Mouse (Mus musculus) heart, embryonic 11.5 days (tissue): ENCODE results near the gene Tcf15. TPM values are rescaled to one million over a fixed set of nuclear protein-coding genes. Genes with fewer than 3 reads are reported as not detected.

Source experiments
- ATAC-seq: fragments of 200-750 bp; cut with Nextera tagmentation; replicated peaks from 2 replicates; pipeline ENCODE4 v1.8.0; 2017; ENCODE audit warnings: moderate library complexity; ENCODE audit not compliant: insufficient number of reproducible peaks, low FRiP score, low TSS enrichment
- H3K27ac ChIP-seq: fragments of 300-500 bp; sonication (generic); 2 replicates; pipeline ENCODE4 v1.5.1; 2014; ENCODE audit warnings: mild to moderate bottlenecking, low read depth, low read length
- H3K27me3 ChIP-seq: fragments of 300-500 bp; sonication (generic); 2 replicates; pipeline ENCODE4 v1.6.1; 2014; ENCODE audit warnings: mild to moderate bottlenecking, low read length, mixed read lengths; ENCODE audit not compliant: control insufficient read depth, insufficient read depth
- H3K36me3 ChIP-seq: fragments of 300-500 bp; sonication (generic); 2 replicates; pipeline ENCODE4 v1.6.1; 2014; ENCODE audit warnings: mild to moderate bottlenecking, low read length, moderate library complexity, mixed read lengths; ENCODE audit not compliant: control insufficient read depth, insufficient read depth
- H3K4me1 ChIP-seq: fragments of 300-500 bp; sonication (generic); 2 replicates; pipeline ENCODE4 v1.6.1; 2014; ENCODE audit warnings: low read length; ENCODE audit not compliant: control insufficient read depth, insufficient read depth
- H3K4me2 ChIP-seq: fragments of 300-500 bp; sonication (generic); 2 replicates; pipeline ENCODE4 v1.6.1; 2014; ENCODE audit warnings: mild to moderate bottlenecking, moderate library complexity
- H3K4me3 ChIP-seq: fragments of 300-500 bp; sonication (generic); 2 replicates; pipeline ENCODE4 v1.5.1; 2014; ENCODE audit warnings: low read depth, low read length
- H3K9ac ChIP-seq: fragments of 300-500 bp; sonication (generic); 2 replicates; pipeline ENCODE4 v1.6.1; 2014; ENCODE audit warnings: mild to moderate bottlenecking, low read depth, low read length, moderate library complexity
- H3K9me3 ChIP-seq: fragments of 300-500 bp; sonication (generic); replicated peaks from 2 replicates; pipeline ENCODE4 v1.6.1; 2016; ENCODE audit warnings: low read length; ENCODE audit not compliant: control insufficient read depth
- WGBS: fragments of 180-500 bp; shearing (Covaris S2); extraction: QIAGEN DNeasy Blood & Tissue Kit; methylation state at CpG from one replicate; pipeline ENCODE4 v1.1.7; 2014; ENCODE audit not compliant: insufficient replicate concordance; 5-methylcytosine and 5-hydroxymethylcytosine counted together
- polyA plus RNA-seq: library from polyadenylated mRNA; unstranded; fragments of >200 nt; fragmentation: Nextera tagmentation; extraction: Ambion mirVana; gene quantifications from 2 replicates; pipeline ENCODE4 v1.2.1, GENCODE M21; 2014

Tcf15 gene
- polyA plus RNA-seq, 1 experiment from 2014 or later = 3.2 TPM

DNA sequence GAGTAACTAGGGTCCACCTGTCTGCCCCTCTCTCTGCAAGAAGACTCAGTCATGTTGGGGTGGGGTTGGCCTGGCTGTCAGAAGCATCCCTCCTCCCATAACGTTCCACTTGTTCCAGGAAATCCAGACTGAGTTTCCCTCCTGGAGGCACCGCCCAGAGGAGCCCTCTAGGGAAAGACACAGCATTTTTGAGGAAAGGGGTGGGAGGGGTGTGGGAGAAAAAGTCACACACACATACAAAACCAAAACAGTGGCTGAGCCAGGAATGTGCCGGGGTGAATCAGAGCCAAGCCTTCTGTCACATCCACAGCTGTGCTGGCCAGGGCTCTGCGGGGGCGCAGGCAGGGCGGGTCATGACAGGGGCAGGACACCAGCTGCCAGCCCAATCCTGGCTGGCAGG lies 37.0 kb downstream of the Tcf15 start:
- no peak overlapping the region for H3K27ac ChIP-seq
- H3K4me2 ChIP-seq = no peak overlapping the region
- H3K9me3 ChIP-seq = no peaks in the 10 kb centered on the region
- no peak overlapping the region for H3K4me3 ChIP-seq
- no peaks in the 10 kb centered on the region for H3K36me3 ChIP-seq
- no peak overlapping the region for H3K9ac ChIP-seq
- ATAC-seq = peak; percentile 52; the same call in 1 of the 2 replicates
- H3K4me1 ChIP-seq = no peaks in the 10 kb centered on the region
- H3K27me3 ChIP-seq = peaks cover 3% of the 10 kb centered on the region; the same call in 1 of the 2 replicates
- WGBS = 40% methylated on average over 6 of the region's 6 CpGs

GRCm38 (mm10) chr2:152187132-152187531 lies 43.8 kb downstream of the Tcf15 start:
- Histone ChIP-seq H3K36me3 (no peaks in the 10 kb centered on the region), H3K4me3 (no peak overlapping the region), H3K9ac (no peak overlapping the region), H3K4me1 (peaks cover 13% of the 10 kb centered on the region), H3K9me3 (no peaks in the 10 kb centered on the region), H3K27ac (no peak overlapping the region), H3K4me2 (no peak overlapping the region), H3K27me3 (no peaks in the 10 kb centered on the region)
- WGBS = 79% methylated on average over 5 of the region's 5 CpGs
- no peak for ATAC-seq

GRCm38 (mm10) chr2:152189213-152189612 lies 45.9 kb downstream of the Tcf15 start:
- peaks cover 13% of the 10 kb centered on the region for H3K4me1 ChIP-seq
- H3K27ac ChIP-seq = peak overlapping the region; percentile 29; the same call in 1 of the 2 replicates
- 50% methylated on average over 7 of the region's 7 CpGs for WGBS
- H3K4me3 ChIP-seq = no peak overlapping the region
- no peaks in the 10 kb centered on the region for H3K9me3 ChIP-seq
- H3K27me3 ChIP-seq = no peaks in the 10 kb centered on the region
- H3K9ac ChIP-seq = no peak overlapping the region
- H3K4me2 ChIP-seq = no peak overlapping the region; the same call in 1 of the 2 replicates
- H3K36me3 ChIP-seq = no peaks in the 10 kb centered on the region
- ATAC-seq = no peak

DNA sequence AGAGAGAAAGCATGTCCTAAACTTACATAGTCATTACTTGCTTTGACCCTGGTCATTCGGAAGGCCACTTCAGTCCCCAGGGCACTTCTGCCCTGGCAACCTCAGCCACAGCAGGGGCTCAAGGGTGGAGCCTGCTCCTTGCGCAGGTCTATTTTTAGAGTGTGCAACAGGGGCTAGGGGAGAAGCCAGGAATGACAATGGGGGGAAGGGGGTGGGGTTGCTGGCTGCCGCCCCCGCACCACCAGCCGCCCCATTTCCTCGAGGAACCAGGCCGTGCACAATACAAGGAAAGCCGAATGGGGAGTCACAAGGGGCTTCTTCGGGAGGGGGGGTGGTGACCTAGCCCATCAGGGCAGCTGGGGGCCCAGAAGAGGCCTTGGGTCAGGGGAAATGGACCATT lies 46.3 kb downstream of the Tcf15 start:
- H3K27me3 ChIP-seq = no peaks in the 10 kb centered on the region

GRCm38 (mm10) chr2:152190161-152190560 lies 46.8 kb downstream of the Tcf15 start:
- 69% methylated on average over 7 of the region's 7 CpGs for WGBS
- Histone ChIP-seq H3K9ac (no peak overlapping the region; the same call in 1 of the 2 replicates), H3K36me3 (no peaks in the 10 kb centered on the region), H3K4me3 (no peak overlapping the region), H3K4me1 (peaks cover 13% of the 10 kb centered on the region), H3K4me2 (no peak overlapping the region), H3K9me3 (no peaks in the 10 kb centered on the region), H3K27me3 (no peaks in the 10 kb centered on the region), H3K27ac (no peak overlapping the region)
- no peak for ATAC-seq

More for the DNA sequence above, 46.3 kb downstream of the Tcf15 start:
- Histone ChIP-seq H3K4me1 (peaks cover 13% of the 10 kb centered on the region), H3K27ac (no peak overlapping the region), H3K9me3 (no peaks in the 10 kb centered on the region), H3K9ac (no peak overlapping the region), H3K36me3 (no peaks in the 10 kb centered on the region), H3K4me3 (no peak overlapping the region), H3K4me2 (peak overlapping the region; percentile 29)
- WGBS = 28% methylated on average over 9 of the region's 9 CpGs
- ATAC-seq = 0 out of 2 replicates have a peak, but pooled peaks have one; percentile 31

GRCm38 (mm10) chr2:152192591-152193345 lies 49.4 kb downstream of the Tcf15 start:
- no peaks in the 10 kb centered on the region for H3K36me3 ChIP-seq
- H3K27ac ChIP-seq = no peak overlapping the region
- WGBS = 71% methylated on average over 13 of the region's 13 CpGs

GRCm38 (mm10) chr2:152193346-152193710 lies 50.0 kb downstream of the Tcf15 start:
- H3K4me1 ChIP-seq = peaks cover 13% of the 10 kb centered on the region
- H3K36me3 ChIP-seq = no peaks in the 10 kb centered on the region
- no peaks in the 10 kb centered on the region for H3K27me3 ChIP-seq
- H3K4me3 ChIP-seq = no peak overlapping the region
- no peak overlapping the region for H3K9ac ChIP-seq
- ATAC-seq = no peak
- H3K9me3 ChIP-seq = no peaks in the 10 kb centered on the region
- H3K27ac ChIP-seq = no peak overlapping the region
- 66% methylated on average over 7 of the region's 7 CpGs for WGBS
- no peak overlapping the region for H3K4me2 ChIP-seq

More at GRCm38 (mm10) chr2:152192591-152193345, 49.4 kb downstream of the Tcf15 start:
- ATAC-seq = no peak
- no peak overlapping the region for H3K9ac ChIP-seq
- H3K4me3 ChIP-seq = no peak overlapping the region
- no peak overlapping the region for H3K4me2 ChIP-seq
- peaks cover 13% of the 10 kb centered on the region for H3K4me1 ChIP-seq
- no peaks in the 10 kb centered on the region for H3K27me3 ChIP-seq
- H3K9me3 ChIP-seq = no peaks in the 10 kb centered on the region

GRCm38 (mm10) chr2:152194586-152194985 lies 51.2 kb downstream of the Tcf15 start:
- Histone ChIP-seq H3K4me2 (no peak overlapping the region), H3K9me3 (no peaks in the 10 kb centered on the region), H3K9ac (no peak overlapping the region), H3K27ac (no peak overlapping the region), H3K27me3 (no peaks in the 10 kb centered on the region), H3K36me3 (no peaks in the 10 kb centered on the region), H3K4me1 (peaks cover 6% of the 10 kb centered on the region), H3K4me3 (no peak overlapping the region)
- 91% methylated on average over 2 of the region's 2 CpGs for WGBS
- no peak for ATAC-seq

DNA sequence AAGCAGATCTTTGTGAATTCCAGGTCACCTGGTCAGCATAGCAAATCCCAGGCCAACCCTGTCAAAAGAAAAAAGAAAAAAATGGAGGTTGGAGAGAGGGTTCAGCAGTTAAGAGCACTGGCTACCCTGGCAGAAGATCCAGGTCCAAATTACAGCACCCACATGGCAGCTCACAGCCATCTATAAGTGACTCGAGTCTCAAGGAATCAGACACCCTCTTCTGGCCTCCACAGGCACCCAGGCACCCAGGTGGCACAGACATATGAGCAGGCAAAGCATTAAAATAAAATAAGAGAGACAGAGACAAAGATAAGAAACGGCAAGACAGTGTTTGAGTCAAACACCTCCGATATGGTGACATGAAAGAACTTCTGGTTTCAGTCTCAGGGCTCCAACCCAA lies 53.5 kb downstream of the Tcf15 start:
- H3K9me3 ChIP-seq = no peaks in the 10 kb centered on the region
- WGBS = 41% methylated on average over 3 of the region's 3 CpGs
- H3K36me3 ChIP-seq = no peaks in the 10 kb centered on the region
- H3K27me3 ChIP-seq = no peaks in the 10 kb centered on the region
- no peak overlapping the region for H3K4me3 ChIP-seq
- no peak overlapping the region for H3K9ac ChIP-seq
- H3K27ac ChIP-seq = no peak overlapping the region
- ATAC-seq = no peak
- H3K4me2 ChIP-seq = no peak overlapping the region
- no peaks in the 10 kb centered on the region for H3K4me1 ChIP-seq
